Mouse (Mus musculus) heart, postnatal 0 days (tissue): ENCODE measurements around the gene Tubb1. TPM values are rescaled to one million over a fixed set of nuclear protein-coding genes. Genes with fewer than 3 reads are reported as not detected.
A peak's percentile ranks its signal among the peaks of the same experiment; 100 is the strongest.

Experiments
- ATAC-seq: fragments of 200-750 bp; cut with Nextera tagmentation; 2 replicates; pipeline ENCODE4 v1.8.0; 2017; ENCODE audit warnings: low read depth, moderate number of reproducible peaks, moderate library complexity; ENCODE audit not compliant: insufficient read depth
- DNase-seq: peaks from one replicate; pipeline ENCODE4 v3.0.0-alpha.2; 2016; ENCODE audit warnings: low spot score
- H3K27ac ChIP-seq: fragments of 300-500 bp; sonication (generic); 2 replicates; pipeline ENCODE4 v1.5.1; 2014; ENCODE audit warnings: low read depth, mild to moderate bottlenecking
- H3K27me3 ChIP-seq: fragments of 300-500 bp; sonication (generic); 2 replicates; pipeline ENCODE4 v1.6.1; 2014; ENCODE audit warnings: low read length, mixed read lengths; ENCODE audit not compliant: control insufficient read depth, insufficient read depth
- H3K36me3 ChIP-seq: fragments of 300-500 bp; sonication (generic); replicated peaks from 2 replicates; pipeline ENCODE4 v1.6.1; 2014; ENCODE audit warnings: low read length, mixed read lengths; ENCODE audit not compliant: control insufficient read depth, insufficient read depth
- H3K4me1 ChIP-seq: fragments of 300-500 bp; sonication (generic); 2 replicates; pipeline ENCODE4 v1.6.1; 2014; ENCODE audit warnings: antibody characterized with exemption; ENCODE audit not compliant: control insufficient read depth, insufficient read depth
- H3K4me2 ChIP-seq: fragments of 300-500 bp; sonication (generic); 2 replicates; pipeline ENCODE4 v1.6.1; 2014; ENCODE audit warnings: low read depth, mild to moderate bottlenecking, low read length, moderate library complexity
- H3K4me3 ChIP-seq: fragments of 300-500 bp; sonication (generic); 2 replicates; pipeline ENCODE4 v1.5.1; 2014; ENCODE audit warnings: low read depth, low read length
- H3K9ac ChIP-seq: fragments of 300-500 bp; sonication (generic); replicated peaks from 2 replicates; pipeline ENCODE4 v1.6.1; 2014; ENCODE audit warnings: low read depth, low read length, mixed read lengths
- H3K9me3 ChIP-seq: fragments of 300-500 bp; sonication (generic); replicated peaks from 2 replicates; pipeline ENCODE4 v1.6.1; 2016; ENCODE audit warnings: low read length; ENCODE audit not compliant: control insufficient read depth
- CTCF ChIP-seq: IDR thresholded peaks from 2 replicates; pipeline ENCODE4 v1.5.1; 2016; ENCODE audit warnings: antibody characterized with exemption, control low read depth, low read depth
- EP300 ChIP-seq: IDR thresholded peaks from 2 replicates; pipeline ENCODE4 v1.6.1; 2016; ENCODE audit warnings: antibody characterized with exemption, low read depth
- WGBS: fragments of 180-500 bp; shearing (Covaris S2); extraction: QIAGEN DNeasy Blood & Tissue Kit; methylation state at CpG from one replicate; pipeline ENCODE4 v1.1.7; 2014; 5-methylcytosine and 5-hydroxymethylcytosine counted together
- polyA plus RNA-seq: library from polyadenylated mRNA; unstranded; fragments of >200 nt; fragmentation: Nextera tagmentation; extraction: Ambion mirVana; gene quantifications from 2 replicates; pipeline ENCODE4 v1.2.1, GENCODE M21; 2015
- total RNA-seq: library from RNA; depleted of rRNA; stranded (reverse); fragments of >200 nt; gene quantifications from 2 replicates; pipeline ENCODE4 v1.2.3, GENCODE M21; 2014; ENCODE audit warnings: low replicate concordance

The Tubb1 gene
- total and polyA plus RNA-seq, 2 experiments from 2014 or later: 0.74 TPM; not detected in 1

DNA sequence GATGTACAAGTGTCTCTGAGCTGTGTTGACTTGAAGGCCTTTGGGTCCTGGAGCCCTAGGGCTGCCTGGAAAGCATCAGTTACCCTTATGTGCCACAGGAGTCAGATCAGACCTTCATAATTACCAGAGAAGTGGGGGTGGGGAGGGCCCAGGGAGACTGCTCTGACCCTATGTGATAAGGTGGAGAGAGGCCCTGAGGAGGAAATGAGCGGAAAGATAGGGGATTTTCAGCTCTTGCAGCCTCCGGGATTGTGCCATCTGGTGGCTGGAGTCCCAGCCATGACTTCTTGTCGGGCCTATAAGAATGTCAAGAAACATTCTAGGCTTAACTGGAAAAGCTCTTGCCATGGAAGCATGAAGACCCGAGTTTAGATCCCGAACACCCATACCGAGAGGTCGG lies 3.2 kb downstream of the Tubb1 start:
- Histone ChIP-seq H3K4me1 (no peaks in the 10 kb centered on the region), H3K9ac (no peak overlapping the region), H3K4me3 (no peak overlapping the region), H3K9me3 (no peaks in the 10 kb centered on the region), H3K27ac (no peak overlapping the region), H3K4me2 (no peak overlapping the region), H3K36me3 (no peaks in the 10 kb centered on the region), H3K27me3 (no peaks in the 10 kb centered on the region)
- TF ChIP-seq EP300: no peak
- peak; percentile 40 for TF ChIP-seq CTCF
- WGBS: 48% methylated on average over 7 of the region's 7 CpGs
- DNase-seq (peak; percentile 38), ATAC-seq (peak; percentile 36; the same call in 1 of the 2 replicates)

DNA sequence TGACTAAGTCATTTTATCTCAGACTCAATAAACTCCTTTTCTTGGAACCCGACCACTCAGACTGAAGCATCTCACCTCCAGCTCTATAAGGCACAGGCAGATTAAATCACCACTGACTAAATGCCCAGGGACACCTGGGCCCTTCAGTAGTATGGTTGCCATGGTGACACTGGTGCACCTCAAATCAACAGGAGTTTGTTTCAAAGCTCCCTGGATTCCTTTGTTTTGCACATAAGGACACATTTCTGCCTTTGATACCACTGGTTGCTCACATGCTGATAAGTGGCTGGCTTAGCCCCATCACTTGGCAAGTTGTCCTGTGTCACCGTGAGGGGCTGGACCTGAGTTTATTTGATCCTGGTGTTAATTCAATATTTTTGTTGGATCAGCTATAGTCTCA lies 8.9 kb downstream of the Tubb1 start:
- Histone ChIP-seq H3K36me3 (peaks cover 32% of the 10 kb centered on the region), H3K27ac (no peak overlapping the region), H3K9ac (no peak overlapping the region), H3K9me3 (no peaks in the 10 kb centered on the region), H3K4me1 (peaks cover 12% of the 10 kb centered on the region; the same call in 1 of the 2 replicates), H3K4me2 (no peak overlapping the region), H3K27me3 (no peaks in the 10 kb centered on the region), H3K4me3 (no peak overlapping the region)
- DNase-seq (no peak), ATAC-seq (no peak)
- 58% methylated on average over 2 of the region's 2 CpGs for WGBS
- no peak for TF ChIP-seq CTCF
- TF ChIP-seq EP300: no peak

- H3K27me3 ChIP-seq: no peaks in the 10 kb centered on the region
- H3K4me1 ChIP-seq: peaks cover 12% of the 10 kb centered on the region; the same call in 1 of the 2 replicates
- no peak for TF ChIP-seq EP300
- TF ChIP-seq CTCF: no peak
- peak overlapping the region; percentile 79 for H3K9ac ChIP-seq
- WGBS: 28% methylated on average over 10 of the region's 10 CpGs
- DNase-seq (no peak), ATAC-seq (peak; percentile 4; the same call in 1 of the 2 replicates)
- H3K4me2 ChIP-seq: peak overlapping the region; percentile 96
- H3K27ac ChIP-seq: peak overlapping the region; percentile 77
- no peaks in the 10 kb centered on the region for H3K9me3 ChIP-seq
- peak overlapping the region; percentile 64 for H3K4me3 ChIP-seq
- H3K36me3 ChIP-seq: peaks cover 62% of the 10 kb centered on the region
Measured at GRCm38 (mm10) chr2:174463370-174463769, 12.9 kb downstream of the Tubb1 start.

DNA sequence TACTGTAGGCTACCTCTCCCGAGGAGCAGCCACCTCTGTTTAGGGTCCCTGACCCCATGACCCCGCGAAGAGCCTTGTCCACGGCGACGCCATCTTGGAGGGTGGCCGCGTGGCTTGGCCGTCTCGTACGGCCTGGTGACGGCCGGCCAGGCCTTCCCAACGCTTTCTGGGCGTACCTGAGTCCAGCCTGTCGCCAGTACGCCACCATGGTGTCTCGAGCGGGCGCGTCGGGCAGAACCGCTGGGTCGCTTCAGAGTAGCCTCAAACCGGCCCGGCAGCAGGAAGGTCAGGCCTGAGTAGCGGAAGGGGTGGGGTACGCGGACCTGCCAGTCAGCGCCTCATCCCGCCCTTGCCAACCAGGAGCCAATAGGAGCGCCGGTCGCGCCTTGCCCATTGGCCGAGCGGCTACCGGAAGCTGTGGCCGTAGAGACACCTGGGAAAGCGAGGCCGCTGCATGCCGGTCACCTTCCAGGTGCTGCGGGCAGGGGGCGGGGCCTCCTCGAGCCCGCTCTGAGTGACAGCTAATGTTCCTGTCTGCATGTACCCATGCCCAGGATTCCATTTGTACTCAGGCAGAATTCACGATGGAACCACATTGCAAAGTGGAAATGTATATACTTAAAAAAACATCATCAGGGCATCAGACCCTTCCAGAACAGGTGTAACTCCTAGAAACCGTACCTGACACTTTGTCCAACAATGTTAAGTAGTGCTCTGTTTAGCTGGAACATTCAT lies 13.5 kb downstream of the Tubb1 start, which contains the start of gene Atp5e:
TSS of gene Atp5e (minus strand) at position 317 of the 735 bp plus-strand sequence.
- H3K27me3 ChIP-seq: no peaks in the 10 kb centered on the region
- DNase-seq: peak; percentile 95
- TF ChIP-seq EP300 (peak; percentile 95), CTCF (no peak)
- peak within 1 kb of the TSS; percentile 79 for H3K9ac ChIP-seq
- peaks cover 12% of the 10 kb centered on the region; the same call in 1 of the 2 replicates for H3K4me1 ChIP-seq
- H3K27ac ChIP-seq: peak within 1 kb of the TSS; percentile 77
- peak within 1 kb of the TSS; percentile 96 for H3K4me2 ChIP-seq
- H3K9me3 ChIP-seq: no peaks in the 10 kb centered on the region
- peaks cover 66% of the 10 kb centered on the region for H3K36me3 ChIP-seq
- H3K4me3 ChIP-seq: peak within 1 kb of the TSS; percentile 64
- 2% methylated on average over 48 of the region's 48 CpGs for WGBS
- peak; percentile 100 for ATAC-seq

GRCm38 (mm10) chr2:174470333-174470732 lies 19.8 kb downstream of the Tubb1 start:
- H3K9me3 ChIP-seq: no peaks in the 10 kb centered on the region
- H3K4me2 ChIP-seq: no peak overlapping the region
- no peak overlapping the region for H3K9ac ChIP-seq
- 58% methylated on average over 4 of the region's 4 CpGs for WGBS
- peaks cover 15% of the 10 kb centered on the region for H3K4me1 ChIP-seq
- DNase-seq: no peak
- H3K27me3 ChIP-seq: no peaks in the 10 kb centered on the region
- TF ChIP-seq EP300: no peak
- no peak for TF ChIP-seq CTCF
- H3K27ac ChIP-seq: no peak overlapping the region
- H3K4me3 ChIP-seq: no peak overlapping the region
- ATAC-seq: no peak
- peaks cover 46% of the 10 kb centered on the region for H3K36me3 ChIP-seq
